Comparison of ENCODE assay signal across 8 mouse cellular contexts in genomic region chr7:105634272-105634920, GRCm38 (mm10). TPM values are rescaled to one million over a fixed set of nuclear protein-coding genes. Genes with fewer than 3 reads are reported as not detected.
DNase-seq lines count a peak whose midpoint lies in the region; ATAC-seq and TF ChIP-seq lines count a peak whose summit lies in the region.

No protein-coding gene starts in this region.

- peak overlapping the region; percentile 93 for H3K4me2 ChIP-seq in liver, embryonic 15.5 days
- peak overlapping the region; percentile 73 for H3K4me2 ChIP-seq in stomach, postnatal 0 days (replicated peaks; ENCODE audit: low read depth)

- DNase-seq in gastrocnemius, adult 2 months = no peak
- DNase-seq in gastrocnemius, postnatal 14 days = no peak
- DNase-seq in stomach, postnatal 0 days (ENCODE audit: low spot score) = no peak
- no peak for DNase-seq in embryo, embryonic 11 days
- no peak for DNase-seq in thymus, postnatal 4 days

- peak overlapping the region; percentile 97 for H3K4me3 ChIP-seq in gastrocnemius, adult 2 months
- peak overlapping the region; percentile 95 for H3K4me3 ChIP-seq in megakaryocyte, embryonic 14.5 days (replicated peaks)
- H3K4me3 ChIP-seq in liver, embryonic 15.5 days (replicated peaks) = peak overlapping the region; percentile 69
- peak overlapping the region; percentile 80; the same call in 1 of the 2 replicates for H3K4me3 ChIP-seq in stomach, postnatal 0 days (ENCODE audit: low read depth, low read length)

- no peak for TF ChIP-seq CTCF in gastrocnemius, adult 2 months (IDR thresholded peaks at IDR 0.05)
- TF ChIP-seq CTCF in stomach, postnatal 0 days (IDR thresholded peaks at IDR 0.05; ENCODE audit: low read depth) = no peak

- H3K27me3 ChIP-seq in megakaryocyte, embryonic 14.5 days (replicated peaks) = peaks cover 16% of the 10 kb centered on the region
- H3K27me3 ChIP-seq in liver, embryonic 15.5 days = peaks cover 33% of the 10 kb centered on the region
- H3K27me3 ChIP-seq in stomach, postnatal 0 days (ENCODE audit: control insufficient read depth, insufficient read depth, low read length) = no peaks in the 10 kb centered on the region

- no peak for TF ChIP-seq EP300 in stomach, postnatal 0 days (optimal IDR thresholded peaks at IDR 0.05)

- peaks cover 53% of the 10 kb centered on the region for H3K4me1 ChIP-seq in megakaryocyte, embryonic 14.5 days
- peaks cover 31% of the 10 kb centered on the region for H3K4me1 ChIP-seq in liver, embryonic 15.5 days (replicated peaks)
- peaks cover 6% of the 10 kb centered on the region for H3K4me1 ChIP-seq in stomach, postnatal 0 days (replicated peaks; ENCODE audit: control insufficient read depth, insufficient read depth)

- peaks cover 39% of the 10 kb centered on the region for H3K36me3 ChIP-seq in megakaryocyte, embryonic 14.5 days (replicated peaks; ENCODE audit: low read length)
- peaks cover 15% of the 10 kb centered on the region for H3K36me3 ChIP-seq in liver, embryonic 15.5 days (replicated peaks)
- H3K36me3 ChIP-seq in stomach, postnatal 0 days (ENCODE audit: control insufficient read depth, insufficient read depth, low read length) = peaks cover 3% of the 10 kb centered on the region; the same call in 1 of the 2 replicates

- intact Hi-C loops in gastrocnemius, adult 2 months (cut with DNase I) = no loop called here
- intact Hi-C loops in gastrocnemius, postnatal 14 days (cut with DNase I; ENCODE audit: low total_unique reads) = loop anchor here (10.0 kb wide), 1 partner anchor 110 kb away; the partner anchor contains the start of gene Taf10

- ATAC-seq in megakaryocyte, adult 5-6 weeks (ENCODE audit: poor library complexity, severe bottlenecking) = no peak
- ATAC-seq in liver, embryonic 15.5 days (ENCODE audit: insufficient read depth) = no peak
- no peak for ATAC-seq in stomach, postnatal 0 days (ENCODE audit: low FRiP score, low TSS enrichment)

- H3K27ac ChIP-seq in gastrocnemius, adult 2 months = peak overlapping the region; percentile 93
- no peak overlapping the region for H3K27ac ChIP-seq in liver, embryonic 15.5 days (replicated peaks)
- H3K27ac ChIP-seq in stomach, postnatal 0 days (replicated peaks) = peak overlapping the region; percentile 83

- 49% methylated on average over 9 of the region's 9 CpGs for WGBS in liver, embryonic 15.5 days (ENCODE audit: insufficient replicate concordance)
- WGBS in stomach, postnatal 0 days = 47% methylated on average over 9 of the region's 9 CpGs

- H3K9ac ChIP-seq in liver, embryonic 15.5 days = peak overlapping the region; percentile 63; the same call in 1 of the 2 replicates
- peak overlapping the region; percentile 77; the same call in 1 of the 2 replicates for H3K9ac ChIP-seq in stomach, postnatal 0 days (ENCODE audit: low read length)

- no peaks in the 10 kb centered on the region for H3K9me3 ChIP-seq in megakaryocyte, embryonic 14.5 days
- H3K9me3 ChIP-seq in liver, embryonic 15.5 days (replicated peaks) = no peaks in the 10 kb centered on the region
- H3K9me3 ChIP-seq in stomach, postnatal 0 days (ENCODE audit: control insufficient read depth, low read length) = no peaks in the 10 kb centered on the region

RNA-seq across cellular contexts. Expression of gene Trim3, which starts 1.0 kb away (rescaled TPM):
- total RNA-seq in gastrocnemius, adult 2 months (2021) = 10 to 100 TPM; 14.7 to 16.4 TPM
- total RNA-seq in gastrocnemius, postnatal 14 days (2021) = 10 to 100 TPM; 14.3 to 16.4 TPM
- polyA plus RNA-seq in megakaryocyte, embryonic 14.5 days (2012; ENCODE audit: insufficient read depth, low replicate concordance) = 5.4 and 7.3 TPM in 2 replicates
- 14.8 and 19.7 TPM in 2 replicates for total RNA-seq in megakaryocyte, adult 5-6 weeks (2015)
- total RNA-seq in megakaryocyte, adult 5-6 weeks (2017) = 10.9 and 15.3 TPM in 2 replicates
- polyA plus RNA-seq in liver, embryonic 15.5 days (2015; fragmentation: Nextera tagmentation; extraction: Ambion mirVana) = 3.5 and 4.9 TPM in 2 replicates
- polyA plus RNA-seq in stomach, postnatal 0 days (2015; fragmentation: Nextera tagmentation; extraction: Ambion mirVana) = 14.5 TPM in 2 replicates

RNA-seq across cellular contexts. Expression of gene Timm10b, which starts 5.5 kb away (rescaled TPM):
- 10 to 100 TPM; 53.3 to 64.0 TPM for total RNA-seq in gastrocnemius, adult 2 months (2021)
- 10 to 100 TPM; 70.3 to 72.0 TPM for total RNA-seq in gastrocnemius, postnatal 14 days (2021)
- 588 and 794 TPM in 2 replicates for polyA plus RNA-seq in megakaryocyte, embryonic 14.5 days (2012; ENCODE audit: insufficient read depth, low replicate concordance)
- total RNA-seq in megakaryocyte, adult 5-6 weeks (2015) = 77.3 and 105 TPM in 2 replicates
- 85.4 and 91.6 TPM in 2 replicates for total RNA-seq in megakaryocyte, adult 5-6 weeks (2017)
- polyA plus RNA-seq in liver, embryonic 15.5 days (2015; fragmentation: Nextera tagmentation; extraction: Ambion mirVana) = 94.4 and 98.5 TPM in 2 replicates
- polyA plus RNA-seq in stomach, postnatal 0 days (2015; fragmentation: Nextera tagmentation; extraction: Ambion mirVana) = 184 and 204 TPM in 2 replicates

RNA-seq across cellular contexts. Expression of gene Arfip2, which starts 5.8 kb away (rescaled TPM):
- total RNA-seq in gastrocnemius, adult 2 months (2021) = 10 to 100 TPM in 1 of 2 experiments, 1 to 10 TPM in 1; 8.8 to 10.5 TPM
- 10 to 100 TPM; 12.2 to 14.5 TPM for total RNA-seq in gastrocnemius, postnatal 14 days (2021)
- 18.8 and 50.9 TPM in 2 replicates for polyA plus RNA-seq in megakaryocyte, embryonic 14.5 days (2012; ENCODE audit: insufficient read depth, low replicate concordance)
- 6.9 and 12.0 TPM in 2 replicates for total RNA-seq in megakaryocyte, adult 5-6 weeks (2015)
- 24.6 and 24.8 TPM in 2 replicates for total RNA-seq in megakaryocyte, adult 5-6 weeks (2017)
- 10.9 and 13.8 TPM in 2 replicates for polyA plus RNA-seq in liver, embryonic 15.5 days (2015; fragmentation: Nextera tagmentation; extraction: Ambion mirVana)
- polyA plus RNA-seq in stomach, postnatal 0 days (2015; fragmentation: Nextera tagmentation; extraction: Ambion mirVana) = 53.0 and 53.2 TPM in 2 replicates

RNA-seq across cellular contexts. Expression of gene Gm45799, which starts 6.0 kb away (rescaled TPM):
- total RNA-seq in gastrocnemius, adult 2 months (2021) = 1 to 10 TPM in 1 of 2 experiments, under 1 TPM in 1; 0.64 to 3.4 TPM
- 1 to 10 TPM; 1.1 to 2.4 TPM for total RNA-seq in gastrocnemius, postnatal 14 days (2021)
- polyA plus RNA-seq in megakaryocyte, embryonic 14.5 days (2012; ENCODE audit: insufficient read depth, low replicate concordance) = 276 and 880 TPM in 2 replicates
- 6.7 and 18.0 TPM in 2 replicates for total RNA-seq in megakaryocyte, adult 5-6 weeks (2015)
- total RNA-seq in megakaryocyte, adult 5-6 weeks (2017) = 6.0 and 6.6 TPM in 2 replicates
- polyA plus RNA-seq in liver, embryonic 15.5 days (2015; fragmentation: Nextera tagmentation; extraction: Ambion mirVana) = 14.4 and 24.6 TPM in 2 replicates
- polyA plus RNA-seq in stomach, postnatal 0 days (2015; fragmentation: Nextera tagmentation; extraction: Ambion mirVana) = 42.7 and 45.1 TPM in 2 replicates

RNA-seq across cellular contexts. Expression of gene Dnhd1, which starts 16.2 kb away (rescaled TPM):
- under 1 TPM; 0.36 to 0.59 TPM for total RNA-seq in gastrocnemius, adult 2 months (2021)
- total RNA-seq in gastrocnemius, postnatal 14 days (2021) = under 1 TPM; 0.55 to 0.57 TPM
- polyA plus RNA-seq in megakaryocyte, embryonic 14.5 days (2012; ENCODE audit: insufficient read depth, low replicate concordance) = 0.63 TPM in 1 of 2 replicates, not detected in the other
- 1.8 and 4.7 TPM in 2 replicates for total RNA-seq in megakaryocyte, adult 5-6 weeks (2015)
- 0.95 and 2.7 TPM in 2 replicates for total RNA-seq in megakaryocyte, adult 5-6 weeks (2017)
- 0.10 and 0.32 TPM in 2 replicates for polyA plus RNA-seq in liver, embryonic 15.5 days (2015; fragmentation: Nextera tagmentation; extraction: Ambion mirVana)
- polyA plus RNA-seq in stomach, postnatal 0 days (2015; fragmentation: Nextera tagmentation; extraction: Ambion mirVana) = 0.07 and 0.19 TPM in 2 replicates
